Mouse (Mus musculus): ENCODE data around the gene Ccl11. TPM values are rescaled to one million over a fixed set of nuclear protein-coding genes. Genes with fewer than 3 reads are reported as not detected.

Gene Ccl11
- polyA plus RNA-seq, 1 experiment from 2014 or later, result not detected

DNA sequence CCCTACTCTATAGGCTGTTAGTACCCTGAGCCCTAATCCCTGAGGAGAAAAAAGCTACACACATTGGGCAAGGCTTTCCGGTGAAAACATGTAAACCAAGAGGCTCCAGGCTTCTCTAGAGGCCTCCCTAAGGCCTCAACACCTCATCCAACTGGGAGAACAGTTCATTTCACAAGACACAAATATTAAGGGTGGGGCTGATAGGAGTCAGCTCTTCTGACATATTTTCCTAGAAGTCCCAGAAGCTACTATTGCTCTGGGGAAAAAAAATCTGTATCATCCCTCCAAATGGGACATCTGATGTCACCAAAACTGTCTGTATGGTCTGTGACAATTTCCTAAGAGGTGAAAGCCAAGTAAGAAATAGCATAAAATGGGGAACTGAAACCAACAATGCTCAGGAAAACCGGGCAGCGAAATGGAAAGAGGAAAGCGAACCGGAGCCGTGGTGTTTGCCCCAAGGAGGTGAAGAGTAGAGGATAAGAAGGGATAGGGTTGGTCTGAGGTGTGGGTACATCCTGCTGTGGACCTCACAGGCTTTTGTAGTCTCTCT, 35.0 kb upstream of the Ccl11 start:
- H3K4me3 ChIP-seq (ENCODE audit: low read depth, low read length), result no peak overlapping the region

DNA sequence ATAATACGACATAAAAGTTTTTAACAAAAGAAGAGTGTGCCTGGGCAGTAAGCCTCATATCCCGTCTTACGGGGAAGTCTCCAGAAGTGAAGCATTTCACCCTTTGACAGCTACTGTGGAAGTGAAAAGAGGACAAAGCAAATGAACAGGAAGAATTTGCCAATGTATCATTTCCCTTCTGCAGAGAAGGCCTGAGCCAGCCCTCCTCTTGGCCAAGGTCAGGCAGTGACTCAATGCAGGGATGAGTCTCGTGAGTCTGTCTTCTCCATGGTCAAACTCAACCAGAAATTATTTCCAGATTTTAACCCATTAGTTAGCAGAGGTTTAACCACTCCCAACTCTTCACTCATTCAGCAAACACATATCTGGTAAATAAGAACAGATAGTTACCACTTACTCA, 33.9 kb upstream of the Ccl11 start:
- no peak overlapping the region for H3K4me3 ChIP-seq (ENCODE audit: low read depth, low read length)
- WGBS, result 74% methylated on average over 4 of the region's 4 CpGs
- H3K4me2 ChIP-seq, result no peak overlapping the region
- H3K4me1 ChIP-seq (replicated peaks; ENCODE audit: control insufficient read depth, insufficient read depth, low read length), result no peaks in the 10 kb centered on the region
- ATAC-seq (replicated peaks; ENCODE audit: low FRiP score) (no peak), DNase-seq (ENCODE audit: low spot score) (no peak)
- no peak overlapping the region for H3K27ac ChIP-seq (ENCODE audit: low read depth, low read length)
- no peaks in the 10 kb centered on the region for H3K9me3 ChIP-seq (ENCODE audit: control insufficient read depth, low read length)
- H3K36me3 ChIP-seq (ENCODE audit: control insufficient read depth, insufficient read depth, low read length), result no peaks in the 10 kb centered on the region
- no peak overlapping the region for H3K9ac ChIP-seq (ENCODE audit: low read depth, low read length)
- no peaks in the 10 kb centered on the region for H3K27me3 ChIP-seq (replicated peaks; ENCODE audit: control insufficient read depth, insufficient read depth, low read length)

More for the DNA sequence above, 35.0 kb upstream of the Ccl11 start:
- no peak overlapping the region for H3K9ac ChIP-seq (ENCODE audit: low read depth, low read length)
- no peaks in the 10 kb centered on the region for H3K9me3 ChIP-seq (ENCODE audit: control insufficient read depth, low read length)
- ATAC-seq (replicated peaks; ENCODE audit: low FRiP score) (no peak), DNase-seq (ENCODE audit: low spot score) (no peak)
- H3K36me3 ChIP-seq (ENCODE audit: control insufficient read depth, insufficient read depth, low read length), result no peaks in the 10 kb centered on the region
- H3K4me2 ChIP-seq, result no peak overlapping the region
- no peaks in the 10 kb centered on the region for H3K27me3 ChIP-seq (replicated peaks; ENCODE audit: control insufficient read depth, insufficient read depth, low read length)
- 78% methylated on average over 6 of the region's 6 CpGs for WGBS
- H3K4me1 ChIP-seq (replicated peaks; ENCODE audit: control insufficient read depth, insufficient read depth, low read length), result no peaks in the 10 kb centered on the region
- H3K27ac ChIP-seq (ENCODE audit: low read depth, low read length), result no peak overlapping the region

- no peak overlapping the region for H3K27ac ChIP-seq (ENCODE audit: low read depth, low read length)
- no peaks in the 10 kb centered on the region for H3K27me3 ChIP-seq (replicated peaks; ENCODE audit: control insufficient read depth, insufficient read depth, low read length)
- H3K4me2 ChIP-seq, result no peak overlapping the region
- ATAC-seq (replicated peaks; ENCODE audit: low FRiP score) (no peak), DNase-seq (ENCODE audit: low spot score) (no peak)
- no peaks in the 10 kb centered on the region for H3K4me1 ChIP-seq (replicated peaks; ENCODE audit: control insufficient read depth, insufficient read depth, low read length)
- H3K36me3 ChIP-seq (ENCODE audit: control insufficient read depth, insufficient read depth, low read length), result no peaks in the 10 kb centered on the region
- WGBS, result 70% methylated on average over 2 of the region's 2 CpGs
- no peaks in the 10 kb centered on the region for H3K9me3 ChIP-seq (ENCODE audit: control insufficient read depth, low read length)
- no peak overlapping the region for H3K4me3 ChIP-seq (ENCODE audit: low read depth, low read length)
- no peak overlapping the region for H3K9ac ChIP-seq (ENCODE audit: low read depth, low read length)
Measured at GRCm38 (mm10) chr11:82030171-82030570, 27.5 kb upstream of the Ccl11 start.

DNA sequence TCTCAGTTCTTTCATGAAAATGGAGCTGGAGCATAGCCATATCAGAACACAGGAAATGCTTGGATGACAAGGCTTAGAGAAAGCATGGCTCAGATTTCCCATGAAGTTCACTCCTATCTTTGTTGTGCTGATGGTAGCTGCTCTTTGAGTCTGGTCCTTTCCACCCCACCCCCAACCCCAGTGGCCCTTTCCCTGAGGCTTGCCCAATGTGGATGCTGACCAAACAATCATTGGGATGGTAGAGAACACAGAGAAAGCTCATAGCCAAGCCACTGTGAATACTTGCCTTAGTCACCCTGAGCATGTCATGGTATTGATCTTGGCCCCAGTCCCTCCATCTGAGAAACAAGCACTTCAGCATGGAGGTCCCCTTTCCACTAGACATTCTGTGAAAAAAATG, 25.5 kb upstream of the Ccl11 start:
- H3K9ac ChIP-seq (ENCODE audit: low read depth, low read length), result no peak overlapping the region
- H3K4me2 ChIP-seq, result no peak overlapping the region
- no peaks in the 10 kb centered on the region for H3K4me1 ChIP-seq (replicated peaks; ENCODE audit: control insufficient read depth, insufficient read depth, low read length)
- ATAC-seq (replicated peaks; ENCODE audit: low FRiP score), result no peak
- no peaks in the 10 kb centered on the region for H3K27me3 ChIP-seq (replicated peaks; ENCODE audit: control insufficient read depth, insufficient read depth, low read length)
- no peaks in the 10 kb centered on the region for H3K9me3 ChIP-seq (ENCODE audit: control insufficient read depth, low read length)
- H3K27ac ChIP-seq (ENCODE audit: low read depth, low read length), result no peak overlapping the region
- H3K4me3 ChIP-seq (ENCODE audit: low read depth, low read length), result no peak overlapping the region
- DNase-seq (ENCODE audit: low spot score), result no peak
- no peaks in the 10 kb centered on the region for H3K36me3 ChIP-seq (ENCODE audit: control insufficient read depth, insufficient read depth, low read length)

- H3K27ac ChIP-seq (ENCODE audit: low read depth, low read length), result no peak overlapping the region
- H3K9ac ChIP-seq (ENCODE audit: low read depth, low read length), result no peak overlapping the region
- ATAC-seq (replicated peaks; ENCODE audit: low FRiP score), result no peak
- no peaks in the 10 kb centered on the region for H3K27me3 ChIP-seq (replicated peaks; ENCODE audit: control insufficient read depth, insufficient read depth, low read length)
- no peaks in the 10 kb centered on the region for H3K4me1 ChIP-seq (replicated peaks; ENCODE audit: control insufficient read depth, insufficient read depth, low read length)
- 50% methylated on average over 8 of the region's 8 CpGs for WGBS
- no peaks in the 10 kb centered on the region for H3K36me3 ChIP-seq (ENCODE audit: control insufficient read depth, insufficient read depth, low read length)
- no peak for DNase-seq (ENCODE audit: low spot score)
- H3K4me3 ChIP-seq (ENCODE audit: low read depth, low read length), result no peak overlapping the region
- H3K4me2 ChIP-seq, result no peak overlapping the region
- H3K9me3 ChIP-seq (ENCODE audit: control insufficient read depth, low read length), result no peaks in the 10 kb centered on the region
Measured at GRCm38 (mm10) chr11:82032678-82033344, 24.8 kb upstream of the Ccl11 start.

DNA sequence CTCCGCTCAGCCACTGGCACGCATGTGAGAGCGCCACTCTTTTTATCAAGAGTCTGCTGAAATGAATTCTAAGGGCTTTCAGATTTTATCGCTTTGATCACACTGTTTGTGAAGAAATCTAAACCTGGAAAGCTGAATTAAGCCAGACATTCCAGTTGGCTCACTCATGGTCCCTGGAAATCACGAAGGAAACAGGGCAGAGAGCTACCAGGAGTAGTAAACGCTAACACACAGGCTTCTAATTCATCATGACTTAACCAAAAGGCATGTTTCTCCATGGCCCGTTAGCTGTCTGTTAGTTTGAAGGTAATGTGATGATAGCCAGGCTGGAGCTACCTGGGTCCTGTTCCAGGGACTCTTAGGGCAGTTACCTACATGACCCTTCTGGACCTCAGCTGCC, 23.2 kb upstream of the Ccl11 start:
- Histone ChIP-seq H3K36me3 (ENCODE audit: control insufficient read depth, insufficient read depth, low read length) (no peaks in the 10 kb centered on the region), H3K27me3 (replicated peaks; ENCODE audit: control insufficient read depth, insufficient read depth, low read length) (no peaks in the 10 kb centered on the region), H3K9ac (ENCODE audit: low read depth, low read length) (no peak overlapping the region), H3K4me3 (ENCODE audit: low read depth, low read length) (no peak overlapping the region), H3K4me1 (replicated peaks; ENCODE audit: control insufficient read depth, insufficient read depth, low read length) (no peaks in the 10 kb centered on the region), H3K4me2 (no peak overlapping the region), H3K27ac (ENCODE audit: low read depth, low read length) (no peak overlapping the region), H3K9me3 (ENCODE audit: control insufficient read depth, low read length) (no peaks in the 10 kb centered on the region)
- DNase-seq (ENCODE audit: low spot score) (no peak), ATAC-seq (replicated peaks; ENCODE audit: low FRiP score) (no peak)
- WGBS, result 76% methylated on average over 7 of the region's 7 CpGs

DNA sequence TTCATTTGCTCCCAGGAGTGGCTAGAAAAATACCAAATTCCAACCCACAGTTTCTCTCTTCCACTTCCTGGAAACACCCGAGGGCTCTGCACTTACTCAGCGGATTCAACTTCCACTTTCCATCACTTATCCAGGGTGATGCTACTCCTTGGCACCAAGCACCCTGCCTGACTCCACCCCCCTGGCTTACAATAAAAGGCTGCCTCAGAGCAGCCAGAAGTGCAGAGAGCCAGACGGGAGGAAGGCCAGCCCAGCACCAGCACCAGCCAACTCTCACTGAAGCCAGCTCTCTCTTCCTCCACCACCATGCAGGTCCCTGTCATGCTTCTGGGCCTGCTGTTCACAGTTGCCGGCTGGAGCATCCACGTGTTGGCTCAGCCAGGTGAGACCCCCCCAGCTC, 22.3 kb upstream of the Ccl11 start, which contains the start of gene Ccl2:
Gene Ccl2 (plus strand): TSS at position 216 of the 400 bp plus-strand sequence.
- WGBS, result 31% methylated on average over 5 of the region's 5 CpGs
- no peak within 1 kb of the TSS for H3K9ac ChIP-seq (ENCODE audit: low read depth, low read length)
- no peaks in the 10 kb centered on the region for H3K9me3 ChIP-seq (ENCODE audit: control insufficient read depth, low read length)
- ATAC-seq (replicated peaks; ENCODE audit: low FRiP score) (no peak), DNase-seq (ENCODE audit: low spot score) (no peak)
- no peaks in the 10 kb centered on the region for H3K36me3 ChIP-seq (ENCODE audit: control insufficient read depth, insufficient read depth, low read length)
- H3K4me3 ChIP-seq (ENCODE audit: low read depth, low read length), result no peak within 1 kb of the TSS
- H3K27ac ChIP-seq (ENCODE audit: low read depth, low read length), result no peak within 1 kb of the TSS
- no peak within 1 kb of the TSS for H3K4me2 ChIP-seq
- H3K27me3 ChIP-seq (replicated peaks; ENCODE audit: control insufficient read depth, insufficient read depth, low read length), result no peaks in the 10 kb centered on the region
- no peaks in the 10 kb centered on the region for H3K4me1 ChIP-seq (replicated peaks; ENCODE audit: control insufficient read depth, insufficient read depth, low read length)

DNA sequence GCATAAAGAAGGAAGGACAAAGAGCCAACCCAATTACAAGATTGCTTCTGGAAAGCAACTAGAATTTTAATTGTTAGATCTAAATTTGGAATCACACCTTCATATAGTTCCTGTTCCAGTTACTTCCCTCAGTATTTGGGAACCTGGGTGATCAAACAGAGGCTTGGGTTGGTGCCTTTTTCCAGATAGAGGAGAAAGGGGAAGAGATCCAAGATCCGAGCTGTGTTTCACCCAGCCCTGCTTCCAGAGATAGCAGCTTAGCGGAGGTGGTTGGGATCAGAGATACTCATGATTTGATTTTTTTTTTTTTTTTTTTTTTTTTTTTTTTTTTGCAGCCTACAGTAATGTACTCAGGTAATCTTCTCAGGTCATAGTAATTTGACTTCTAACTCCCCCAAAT, 21.8 kb upstream of the Ccl11 start:
- no peak overlapping the region for H3K27ac ChIP-seq (ENCODE audit: low read depth, low read length)
- WGBS, result 80% methylated on average over 2 of the region's 2 CpGs
- H3K4me1 ChIP-seq (replicated peaks; ENCODE audit: control insufficient read depth, insufficient read depth, low read length), result no peaks in the 10 kb centered on the region
- ATAC-seq (replicated peaks; ENCODE audit: low FRiP score) (no peak), DNase-seq (ENCODE audit: low spot score) (no peak)
- H3K36me3 ChIP-seq (ENCODE audit: control insufficient read depth, insufficient read depth, low read length), result no peaks in the 10 kb centered on the region
- no peak overlapping the region for H3K4me3 ChIP-seq (ENCODE audit: low read depth, low read length)
- H3K9ac ChIP-seq (ENCODE audit: low read depth, low read length), result no peak overlapping the region
- H3K27me3 ChIP-seq (replicated peaks; ENCODE audit: control insufficient read depth, insufficient read depth, low read length), result no peaks in the 10 kb centered on the region
- no peak overlapping the region for H3K4me2 ChIP-seq
- H3K9me3 ChIP-seq (ENCODE audit: control insufficient read depth, low read length), result no peaks in the 10 kb centered on the region

DNA sequence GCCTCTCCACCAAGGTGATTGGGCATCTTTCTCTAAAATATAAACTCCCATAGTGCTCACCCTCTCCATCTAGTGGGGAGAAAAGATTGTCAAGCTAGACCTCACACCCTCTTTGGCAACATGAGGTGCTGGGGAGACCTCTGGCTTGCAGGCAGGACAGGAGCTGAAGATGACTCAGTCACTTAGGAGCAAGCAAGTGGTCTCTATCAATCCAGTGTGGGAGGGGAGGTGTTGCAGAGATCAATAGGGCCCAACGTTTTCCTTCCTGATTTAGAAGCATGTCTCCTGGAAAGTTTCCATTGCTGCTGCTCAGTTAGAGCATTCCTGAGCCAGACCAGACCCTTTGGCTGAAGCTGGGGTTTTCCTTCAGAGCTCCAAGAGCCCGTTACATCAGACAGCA, 19.1 kb upstream of the Ccl11 start, which contains the start of gene Gm17268:
Gene Gm17268 (minus strand): TSS at position 28 of the 400 bp plus-strand sequence.
- no peak within 1 kb of the TSS for H3K27ac ChIP-seq (ENCODE audit: low read depth, low read length)
- DNase-seq (ENCODE audit: low spot score), result no peak
- no peaks in the 10 kb centered on the region for H3K36me3 ChIP-seq (ENCODE audit: control insufficient read depth, insufficient read depth, low read length)
- H3K4me3 ChIP-seq (ENCODE audit: low read depth, low read length), result no peak within 1 kb of the TSS
- no peaks in the 10 kb centered on the region for H3K4me1 ChIP-seq (replicated peaks; ENCODE audit: control insufficient read depth, insufficient read depth, low read length)
- H3K4me2 ChIP-seq, result no peak within 1 kb of the TSS
- H3K27me3 ChIP-seq (replicated peaks; ENCODE audit: control insufficient read depth, insufficient read depth, low read length), result no peaks in the 10 kb centered on the region
- no peak within 1 kb of the TSS for H3K9ac ChIP-seq (ENCODE audit: low read depth, low read length)
- no peak for ATAC-seq (replicated peaks; ENCODE audit: low FRiP score)
- H3K9me3 ChIP-seq (ENCODE audit: control insufficient read depth, low read length), result no peaks in the 10 kb centered on the region
- 43% methylated on average over 2 of the region's 2 CpGs for WGBS

Data from liver, embryonic 11.5 days (tissue).